ENCODE assay signal across 9 mouse cellular contexts in the genomic region with DNA sequence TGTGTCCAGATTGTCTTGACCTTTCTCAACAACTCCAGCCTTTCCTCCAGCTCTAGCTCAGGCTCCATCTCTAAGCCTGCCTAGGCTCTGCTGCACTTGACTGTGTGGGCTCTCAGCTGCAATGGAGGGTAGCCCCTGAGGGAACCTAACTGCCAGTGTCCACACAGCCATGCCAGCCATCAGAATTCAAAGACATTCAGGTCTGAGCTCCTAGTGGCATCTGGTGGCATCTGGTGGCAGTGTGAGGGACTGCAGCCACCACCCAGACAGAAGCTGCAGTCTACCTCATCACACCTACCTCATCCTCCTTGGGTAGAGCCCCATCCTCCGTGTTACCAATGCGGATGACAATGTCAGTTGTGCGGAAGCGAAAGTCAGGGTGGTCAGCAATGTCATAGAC. TPM values are rescaled to one million over a fixed set of nuclear protein-coding genes. Genes with fewer than 3 reads are reported as not detected.
DNase-seq lines count a peak whose midpoint lies in the region; ATAC-seq lines count a peak whose summit lies in the region.
"Had no signal": no experiment of that assay in that cellular context is flagged by ENCODE, and none has a peak within 500 bp of the region (broad histone marks: within the 10 kb centered on the region; RNA-seq: fewer than 3 reads in every experiment).

No protein-coding gene starts in this region.

- peaks cover 90% of the 10 kb centered on the region for H3K36me3 ChIP-seq in forebrain, embryonic 14.5 days (ENCODE audit: control insufficient read depth, insufficient read depth, low read length)
- peaks cover 91% of the 10 kb centered on the region for H3K36me3 ChIP-seq in forebrain, embryonic 15.5 days

- H3K4me2 ChIP-seq in forebrain, embryonic 14.5 days (ENCODE audit: low read length) = no peak overlapping the region
- no peak overlapping the region for H3K4me2 ChIP-seq in forebrain, embryonic 15.5 days (replicated peaks)
- H3K4me2 ChIP-seq: hindbrain, embryonic 15.5 days had no signal

- DNase-seq in forebrain, embryonic 14.5 days (ENCODE audit: low spot score) = peak; percentile 52
- DNase-seq in right cerebral cortex, adult 2 months (ENCODE audit: low spot score in 2 of 2) = peak; percentile 69 to 70
- no peak for DNase-seq in right cerebral cortex, postnatal 25 days
- DNase-seq in lung, postnatal 10 days = peak; percentile 61
- DNase-seq in layer of hippocampus, adult 8-10 months (ENCODE audit: low spot score in 2 of 2) = no peak
- DNase-seq in cerebellum, adult 11 months = no peak

- 91% methylated on average over 4 of the region's 4 CpGs for WGBS in forebrain, embryonic 14.5 days
- 83% methylated on average over 4 of the region's 4 CpGs for WGBS in forebrain, embryonic 15.5 days

- no peak overlapping the region for H3K4me3 ChIP-seq in forebrain, embryonic 14.5 days (ENCODE audit: low read depth, low read length)
- no peak overlapping the region for H3K4me3 ChIP-seq in forebrain, embryonic 15.5 days
- H3K4me3 ChIP-seq: hindbrain, embryonic 15.5 days had no signal

- no peaks in the 10 kb centered on the region for H3K27me3 ChIP-seq in forebrain, embryonic 14.5 days (replicated peaks; ENCODE audit: control insufficient read depth, insufficient read depth, low read length)
- no peaks in the 10 kb centered on the region for H3K27me3 ChIP-seq in forebrain, embryonic 15.5 days
- H3K27me3 ChIP-seq: hindbrain, embryonic 15.5 days had no signal

- no peaks in the 10 kb centered on the region for H3K9me3 ChIP-seq in forebrain, embryonic 14.5 days (replicated peaks; ENCODE audit: control insufficient read depth, low read length)
- H3K9me3 ChIP-seq in forebrain, embryonic 15.5 days = no peaks in the 10 kb centered on the region
- H3K9me3 ChIP-seq: hindbrain, embryonic 15.5 days had no signal

- H3K27ac ChIP-seq in forebrain, embryonic 14.5 days (ENCODE audit: low read depth, low read length) = no peak overlapping the region
- H3K27ac ChIP-seq in forebrain, embryonic 15.5 days (replicated peaks) = no peak overlapping the region
- H3K27ac ChIP-seq: hindbrain, embryonic 15.5 days had no signal

- ATAC-seq in forebrain, embryonic 14.5 days = no peak
- ATAC-seq in forebrain, embryonic 15.5 days (replicated peaks) = no peak
- peak; percentile 33; the same call in 1 of the 2 replicates for ATAC-seq in erythroblast, adult 5-6 weeks (replicated peaks; ENCODE audit: low FRiP score, poor library complexity, severe bottlenecking)

- no peaks in the 10 kb centered on the region for H3K4me1 ChIP-seq in forebrain, embryonic 14.5 days (ENCODE audit: control insufficient read depth, insufficient read depth, low read length)
- H3K4me1 ChIP-seq in forebrain, embryonic 15.5 days = no peaks in the 10 kb centered on the region

- no peak overlapping the region for H3K9ac ChIP-seq in forebrain, embryonic 14.5 days (ENCODE audit: low read length)
- H3K9ac ChIP-seq in forebrain, embryonic 15.5 days (replicated peaks) = no peak overlapping the region
- H3K9ac ChIP-seq: hindbrain, embryonic 15.5 days had no signal

RNA-seq across cellular contexts. Expression of a gene that starts 12.4 kb away (rescaled TPM):
- polyA plus RNA-seq in forebrain, embryonic 14.5 days (2014; fragmentation: Nextera tagmentation; extraction: Ambion mirVana) = 2.2 and 2.7 TPM in 2 replicates
- 2.2 and 2.4 TPM in 2 replicates for polyA plus RNA-seq in forebrain, embryonic 15.5 days (2015; fragmentation: Nextera tagmentation; extraction: Ambion mirVana)
- total RNA-seq in erythroblast, adult 5-6 weeks (2015; ENCODE audit: low replicate concordance) = 14.2 and 15.9 TPM in 2 replicates
- total RNA-seq in erythroblast, adult 5-6 weeks (2017; ENCODE audit: low replicate concordance) = 45.3 and 46.3 TPM in 2 replicates
- total RNA-seq in layer of hippocampus, adult 8-10 months (2022) = 1 to 10 TPM; 2.8 to 3.6 (median 2.9) TPM

RNA-seq across cellular contexts. Expression of a gene that starts 38.1 kb away (rescaled TPM):
- polyA plus RNA-seq in forebrain, embryonic 14.5 days (2014; fragmentation: Nextera tagmentation; extraction: Ambion mirVana) = 16.7 and 20.7 TPM in 2 replicates
- polyA plus RNA-seq in forebrain, embryonic 15.5 days (2015; fragmentation: Nextera tagmentation; extraction: Ambion mirVana) = 22.4 and 27.3 TPM in 2 replicates
- 473 and 508 TPM in 2 replicates for total RNA-seq in erythroblast, adult 5-6 weeks (2015; ENCODE audit: low replicate concordance)
- 800 and 935 TPM in 2 replicates for total RNA-seq in erythroblast, adult 5-6 weeks (2017; ENCODE audit: low replicate concordance)
- total RNA-seq in layer of hippocampus, adult 8-10 months (2022) = 100 to 1,000 TPM in 1 of 4 experiments, 10 to 100 TPM in 3; 96.8 to 110 (median 98.8) TPM

RNA-seq across cellular contexts. Expression of a gene that starts 43.1 kb away (rescaled TPM):
- polyA plus RNA-seq in forebrain, embryonic 14.5 days (2014; fragmentation: Nextera tagmentation; extraction: Ambion mirVana) = 0.36 TPM in 1 of 2 replicates, not detected in the other
- polyA plus RNA-seq in forebrain, embryonic 15.5 days (2015; fragmentation: Nextera tagmentation; extraction: Ambion mirVana) = 0.15 TPM in 1 of 2 replicates, not detected in the other
- total RNA-seq in erythroblast, adult 5-6 weeks (2015; ENCODE audit: low replicate concordance) = not detected in 2 replicates
- total RNA-seq in erythroblast, adult 5-6 weeks (2017; ENCODE audit: low replicate concordance) = not detected in 2 replicates
- total RNA-seq in layer of hippocampus, adult 8-10 months (2022) = 1 to 10 TPM in 3 of 4 experiments, under 1 TPM in 1; 0.57 to 3.9 (median 1.4) TPM
- polyA plus RNA-seq: hindbrain, embryonic 15.5 days had no signal

RNA-seq across cellular contexts. Expression of a gene that starts 49.1 kb away (rescaled TPM):
- 138 and 153 TPM in 2 replicates for polyA plus RNA-seq in forebrain, embryonic 14.5 days (2014; fragmentation: Nextera tagmentation; extraction: Ambion mirVana)
- polyA plus RNA-seq in forebrain, embryonic 15.5 days (2015; fragmentation: Nextera tagmentation; extraction: Ambion mirVana) = 193 and 201 TPM in 2 replicates
- total RNA-seq in erythroblast, adult 5-6 weeks (2015; ENCODE audit: low replicate concordance) = 9.8 and 11.1 TPM in 2 replicates
- total RNA-seq in erythroblast, adult 5-6 weeks (2017; ENCODE audit: low replicate concordance) = 9.2 and 14.1 TPM in 2 replicates
- total RNA-seq in layer of hippocampus, adult 8-10 months (2022) = 100 to 1,000 TPM in 1 of 4 experiments, 10 to 100 TPM in 3; 83.2 to 104 (median 89.6) TPM

Comparison
In these comparisons a context has a peak if more than half of its experiments do, and no peak if none do; other contexts are left out.
1. DNase-seq: peak in forebrain, embryonic 14.5 days (single experiment), right cerebral cortex, adult 2 months (2 of 2) and lung, postnatal 10 days (single experiment); none in right cerebral cortex, postnatal 25 days (single experiment), layer of hippocampus, adult 8-10 months (0 of 2) and cerebellum, adult 11 months (single experiment).
2. RNA of a gene that starts 38.1 kb away (total RNA-seq): 473 to 935 TPM in erythroblast, adult 5-6 weeks; 96.8 to 110 TPM in layer of hippocampus, adult 8-10 months; every median in the first group is over 4 times any median in the second.